Mouse (Mus musculus): ENCODE results near the gene Gstt3.
"Not testable (repeated sequence)": the region's sequence is repeated elsewhere in the genome, so short reads cannot be mapped to it uniquely, and the experiment has no call there.

Gene Gstt3

GRCm38 (mm10) chr10:75779206-75780174 lies 1.7 kb downstream of the Gstt3 start:
- DNase-seq (ENCODE audit: low spot score in 2 of 2): no peak

GRCm38 (mm10) chr10:75777885-75778284 lies 3.3 kb downstream of the Gstt3 start:
- no peak for DNase-seq (ENCODE audit: low spot score in 2 of 2)

GRCm38 (mm10) chr10:75776562-75776961 lies 4.7 kb downstream of the Gstt3 start:
- no peak for DNase-seq (ENCODE audit: low spot score in 2 of 2)

- no peak for DNase-seq (ENCODE audit: low spot score in 2 of 2)
Observed at GRCm38 (mm10) chr10:75774587-75774986, 6.6 kb downstream of the Gstt3 start.

GRCm38 (mm10) chr10:75774102-75774501 lies 7.1 kb downstream of the Gstt3 start:
- DNase-seq (ENCODE audit: low spot score in 2 of 2): no peak

- DNase-seq (ENCODE audit: low spot score in 2 of 2): peak; percentile 66 to 83
Observed at GRCm38 (mm10) chr10:75772795-75773664, 8.2 kb downstream of the Gstt3 start, which contains the start of gene Ddt. Gene Ddt (minus strand): TSS chr10:75773414.

- not testable (repeated sequence) for DNase-seq (ENCODE audit: low spot score in 2 of 2)
Observed at GRCm38 (mm10) chr10:75767756-75768155, 13.5 kb downstream of the Gstt3 start.

- no peak for DNase-seq (ENCODE audit: low spot score in 2 of 2)
Observed at GRCm38 (mm10) chr10:75766856-75767255, 14.4 kb downstream of the Gstt3 start.

- peak; percentile 76 to 82 for DNase-seq (ENCODE audit: low spot score in 2 of 2)
Observed at GRCm38 (mm10) chr10:75764519-75765473, 16.4 kb downstream of the Gstt3 start.

- peak; percentile 97 to 98 for DNase-seq (ENCODE audit: low spot score in 2 of 2)
Observed at GRCm38 (mm10) chr10:75763682-75764518, 17.3 kb downstream of the Gstt3 start, which contains the start of gene Cabin1. Gene Cabin1 (minus strand): TSS chr10:75764341.

- no peak for DNase-seq (ENCODE audit: low spot score in 2 of 2)
Observed at GRCm38 (mm10) chr10:75762413-75762812, 18.8 kb downstream of the Gstt3 start.

GRCm38 (mm10) chr10:75760311-75760710 lies 20.9 kb downstream of the Gstt3 start:
- peak in 1 of 2 experiments; percentile 6 for DNase-seq (ENCODE audit: low spot score in 2 of 2)

GRCm38 (mm10) chr10:75756719-75757118 lies 24.5 kb downstream of the Gstt3 start:
- DNase-seq (ENCODE audit: low spot score in 2 of 2): no peak

- DNase-seq (ENCODE audit: low spot score in 2 of 2): peak; percentile 57 to 77
Observed at GRCm38 (mm10) chr10:75744017-75744416, 37.2 kb downstream of the Gstt3 start.

GRCm38 (mm10) chr10:75743369-75743768 lies 37.8 kb downstream of the Gstt3 start:
- no peak for DNase-seq (ENCODE audit: low spot score in 2 of 2)

- no peak for DNase-seq (ENCODE audit: low spot score in 2 of 2)
Observed at GRCm38 (mm10) chr10:75740866-75741265, 40.3 kb downstream of the Gstt3 start.

GRCm38 (mm10) chr10:75725449-75725848 lies 55.8 kb downstream of the Gstt3 start:
- DNase-seq (ENCODE audit: low spot score in 2 of 2): no peak
